Mouse (Mus musculus): ENCODE measurements around the gene Lif. TPM values are rescaled to one million over a fixed set of nuclear protein-coding genes. Genes with fewer than 3 reads are reported as not detected.

Gene Lif
- polyA plus RNA-seq, 1 experiment from 2014 or later: 0.06 TPM

GRCm38 (mm10) chr11:4219908-4220307 lies 37.4 kb upstream of the Lif start:
- H3K4me2 ChIP-seq (replicated peaks): no peak overlapping the region
- no peak overlapping the region for H3K4me3 ChIP-seq
- peaks cover 26% of the 10 kb centered on the region for H3K27me3 ChIP-seq
- H3K4me1 ChIP-seq: peaks cover 3% of the 10 kb centered on the region; the same call in 1 of the 2 replicates
- no peak overlapping the region for H3K27ac ChIP-seq
- 0 out of 2 replicates have a peak, but pooled peaks cover 5% of the 10 kb centered on the region for H3K36me3 ChIP-seq
- WGBS: 61% methylated on average over 9 of the region's 9 CpGs
- no peak overlapping the region for H3K9ac ChIP-seq
- no peak for ATAC-seq (ENCODE audit: insufficient number of reproducible peaks, insufficient read depth, low FRiP score, low TSS enrichment)
- H3K9me3 ChIP-seq: no peaks in the 10 kb centered on the region

GRCm38 (mm10) chr11:4220443-4221400 lies 36.6 kb upstream of the Lif start:
- ATAC-seq (ENCODE audit: insufficient number of reproducible peaks, insufficient read depth, low FRiP score, low TSS enrichment): no peak
- Histone ChIP-seq H3K27ac (no peak overlapping the region), H3K9me3 (no peaks in the 10 kb centered on the region), H3K36me3 (no peaks in the 10 kb centered on the region), H3K4me1 (peaks cover 3% of the 10 kb centered on the region; the same call in 1 of the 2 replicates), H3K27me3 (peaks cover 26% of the 10 kb centered on the region), H3K4me2 (replicated peaks) (no peak overlapping the region), H3K9ac (no peak overlapping the region), H3K4me3 (no peak overlapping the region)
- 46% methylated on average over 28 of the region's 28 CpGs for WGBS

GRCm38 (mm10) chr11:4222046-4222950 lies 35.1 kb upstream of the Lif start:
- Histone ChIP-seq H3K4me2 (replicated peaks) (no peak overlapping the region), H3K4me1 (peaks cover 3% of the 10 kb centered on the region; the same call in 1 of the 2 replicates), H3K27ac (no peak overlapping the region), H3K4me3 (no peak overlapping the region), H3K36me3 (no peaks in the 10 kb centered on the region), H3K9me3 (no peaks in the 10 kb centered on the region), H3K9ac (no peak overlapping the region), H3K27me3 (peaks cover 26% of the 10 kb centered on the region)
- no peak for ATAC-seq (ENCODE audit: insufficient number of reproducible peaks, insufficient read depth, low FRiP score, low TSS enrichment)
- WGBS: 70% methylated on average over 17 of the region's 17 CpGs

GRCm38 (mm10) chr11:4223393-4224188 lies 33.8 kb upstream of the Lif start:
- H3K9me3 ChIP-seq: no peaks in the 10 kb centered on the region
- no peak overlapping the region for H3K4me3 ChIP-seq
- no peaks in the 10 kb centered on the region for H3K36me3 ChIP-seq
- peaks cover 16% of the 10 kb centered on the region for H3K27me3 ChIP-seq
- 29% methylated on average over 5 of the region's 7 CpGs for WGBS
- no peak overlapping the region for H3K4me2 ChIP-seq (replicated peaks)
- H3K27ac ChIP-seq: no peak overlapping the region
- H3K4me1 ChIP-seq: peaks cover 3% of the 10 kb centered on the region; the same call in 1 of the 2 replicates
- H3K9ac ChIP-seq: no peak overlapping the region
- ATAC-seq (ENCODE audit: insufficient number of reproducible peaks, insufficient read depth, low FRiP score, low TSS enrichment): no peak

GRCm38 (mm10) chr11:4224223-4224622 lies 33.1 kb upstream of the Lif start:
- Histone ChIP-seq H3K9ac (no peak overlapping the region), H3K27me3 (peaks cover 10% of the 10 kb centered on the region), H3K9me3 (no peaks in the 10 kb centered on the region), H3K4me3 (no peak overlapping the region), H3K36me3 (no peaks in the 10 kb centered on the region), H3K27ac (no peak overlapping the region), H3K4me2 (replicated peaks) (no peak overlapping the region), H3K4me1 (no peaks in the 10 kb centered on the region)
- 50% methylated on average over 2 of the region's 2 CpGs for WGBS
- no peak for ATAC-seq (ENCODE audit: insufficient number of reproducible peaks, insufficient read depth, low FRiP score, low TSS enrichment)

- no peak overlapping the region for H3K9ac ChIP-seq
- no peaks in the 10 kb centered on the region for H3K9me3 ChIP-seq
- no peak overlapping the region for H3K27ac ChIP-seq
- ATAC-seq (ENCODE audit: insufficient number of reproducible peaks, insufficient read depth, low FRiP score, low TSS enrichment): no peak
- H3K4me2 ChIP-seq (replicated peaks): no peak overlapping the region
- 76% methylated on average over 5 of the region's 5 CpGs for WGBS
- no peak overlapping the region for H3K4me3 ChIP-seq
- H3K27me3 ChIP-seq: no peaks in the 10 kb centered on the region
- H3K36me3 ChIP-seq: no peaks in the 10 kb centered on the region
- no peaks in the 10 kb centered on the region for H3K4me1 ChIP-seq
Observed at GRCm38 (mm10) chr11:4226569-4227325, 30.6 kb upstream of the Lif start.

- no peak overlapping the region for H3K4me3 ChIP-seq
- no peak overlapping the region for H3K9ac ChIP-seq
- no peaks in the 10 kb centered on the region for H3K9me3 ChIP-seq
- no peaks in the 10 kb centered on the region for H3K4me1 ChIP-seq
- 44% methylated on average over 8 of the region's 8 CpGs for WGBS
- no peaks in the 10 kb centered on the region for H3K36me3 ChIP-seq
- ATAC-seq (ENCODE audit: insufficient number of reproducible peaks, insufficient read depth, low FRiP score, low TSS enrichment): no peak
- H3K27ac ChIP-seq: no peak overlapping the region
- no peak overlapping the region for H3K4me2 ChIP-seq (replicated peaks)
- no peaks in the 10 kb centered on the region for H3K27me3 ChIP-seq
Observed at GRCm38 (mm10) chr11:4228463-4228862, 28.9 kb upstream of the Lif start.

- ATAC-seq (ENCODE audit: insufficient number of reproducible peaks, insufficient read depth, low FRiP score, low TSS enrichment): no peak
- Histone ChIP-seq H3K4me1 (no peaks in the 10 kb centered on the region), H3K9me3 (no peaks in the 10 kb centered on the region), H3K4me2 (replicated peaks) (no peak overlapping the region), H3K27ac (no peak overlapping the region), H3K9ac (no peak overlapping the region), H3K36me3 (no peaks in the 10 kb centered on the region), H3K4me3 (no peak overlapping the region), H3K27me3 (no peaks in the 10 kb centered on the region)
- WGBS: 56% methylated on average over 4 of the region's 4 CpGs
Observed at GRCm38 (mm10) chr11:4229841-4230240, 27.5 kb upstream of the Lif start.

GRCm38 (mm10) chr11:4231435-4231834 lies 25.9 kb upstream of the Lif start:
- no peaks in the 10 kb centered on the region for H3K27me3 ChIP-seq
- no peaks in the 10 kb centered on the region for H3K9me3 ChIP-seq
- H3K9ac ChIP-seq: no peak overlapping the region
- H3K4me1 ChIP-seq: no peaks in the 10 kb centered on the region
- H3K36me3 ChIP-seq: no peaks in the 10 kb centered on the region
- no peak overlapping the region for H3K4me2 ChIP-seq (replicated peaks)
- H3K27ac ChIP-seq: no peak overlapping the region
- no peak for ATAC-seq (ENCODE audit: insufficient number of reproducible peaks, insufficient read depth, low FRiP score, low TSS enrichment)
- no peak overlapping the region for H3K4me3 ChIP-seq
- WGBS: 89% methylated on average over 2 of the region's 2 CpGs

GRCm38 (mm10) chr11:4232644-4233043 lies 24.7 kb upstream of the Lif start:
- no peaks in the 10 kb centered on the region for H3K36me3 ChIP-seq
- no peak overlapping the region for H3K4me3 ChIP-seq
- no peak overlapping the region for H3K9ac ChIP-seq
- no peaks in the 10 kb centered on the region for H3K4me1 ChIP-seq
- no peak overlapping the region for H3K27ac ChIP-seq
- 63% methylated on average over 12 of the region's 12 CpGs for WGBS
- no peak for ATAC-seq (ENCODE audit: insufficient number of reproducible peaks, insufficient read depth, low FRiP score, low TSS enrichment)
- no peak overlapping the region for H3K4me2 ChIP-seq (replicated peaks)
- H3K27me3 ChIP-seq: no peaks in the 10 kb centered on the region
- no peaks in the 10 kb centered on the region for H3K9me3 ChIP-seq

All from embryonic facial prominence, embryonic 12.5 days (tissue).